Mouse (Mus musculus) stomach, embryonic 14.5 days (tissue): ENCODE measurements at regions not wholly inside any gene's neighbourhood (a gene's known extent, or its start where the extent isn't known, plus 50 kb on each side); places are given as distances from the start of the nearest gene placed in this dataset.

Experiments
- ATAC-seq: fragments of 200-750 bp; cut with Nextera tagmentation; 2 replicates; pipeline ENCODE4 v1.8.0; 2017; ENCODE audit warnings: low read depth, moderate TSS enrichment; ENCODE audit not compliant: insufficient number of reproducible peaks, insufficient read depth, low FRiP score
- H3K27ac ChIP-seq: fragments of 300-500 bp; sonication (generic); 2 replicates; pipeline ENCODE4 v1.5.1; 2014; ENCODE audit warnings: mild to moderate bottlenecking, low read length, moderate library complexity, mixed read lengths
- H3K27me3 ChIP-seq: fragments of 300-500 bp; sonication (generic); 2 replicates; pipeline ENCODE4 v1.6.1; 2014; ENCODE audit warnings: low read length, control low read depth, mixed read lengths; ENCODE audit not compliant: control insufficient read depth, insufficient read depth
- H3K36me3 ChIP-seq: fragments of 300-500 bp; sonication (generic); 2 replicates; pipeline ENCODE4 v1.6.1; 2014; ENCODE audit warnings: mild to moderate bottlenecking, control low read depth, low read length, moderate library complexity, mixed read lengths; ENCODE audit not compliant: control insufficient read depth, insufficient read depth
- H3K4me1 ChIP-seq: fragments of 300-500 bp; sonication (generic); 2 replicates; pipeline ENCODE4 v1.6.1; 2014; ENCODE audit warnings: low read length, control low read depth, mixed read lengths; ENCODE audit not compliant: control insufficient read depth, insufficient read depth
- H3K4me2 ChIP-seq: fragments of 300-500 bp; sonication (generic); replicated peaks from 2 replicates; pipeline ENCODE4 v1.6.1; 2014; ENCODE audit warnings: low read depth, low read length, control low read depth
- H3K4me3 ChIP-seq: fragments of 300-500 bp; sonication (generic); 2 replicates; pipeline ENCODE4 v1.5.1; 2014; ENCODE audit warnings: low read depth, low read length, control low read depth
- H3K9ac ChIP-seq: fragments of 300-500 bp; sonication (generic); replicated peaks from 2 replicates; pipeline ENCODE4 v1.6.1; 2014; ENCODE audit warnings: low read depth, mild to moderate bottlenecking, control low read depth, low read length, moderate library complexity, mixed read lengths
- H3K9me3 ChIP-seq: fragments of 300-500 bp; sonication (generic); 2 replicates; pipeline ENCODE4 v1.6.1; 2016; ENCODE audit warnings: low read depth, low read length, control low read depth; ENCODE audit not compliant: control insufficient read depth
- whole genome bisulfite sequencing: fragments of 180-500 bp; shearing (Covaris S2); extraction: QIAGEN DNeasy Blood & Tissue Kit; methylation state at CpG from one replicate; pipeline ENCODE4 v1.1.7; 2014; 5-methylcytosine and 5-hydroxymethylcytosine counted together

- H3K36me3 ChIP-seq = no peaks in the 10 kb centered on the region
- H3K4me2 ChIP-seq = no peak overlapping the region
- no peaks in the 10 kb centered on the region for H3K27me3 ChIP-seq
- H3K4me3 ChIP-seq = no peak overlapping the region
- WGBS = 77% methylated on average over 11 of the region's 11 CpGs
- H3K9ac ChIP-seq = no peak overlapping the region
- no peaks in the 10 kb centered on the region for H3K9me3 ChIP-seq
- H3K27ac ChIP-seq = no peak overlapping the region
- no peaks in the 10 kb centered on the region for H3K4me1 ChIP-seq
- ATAC-seq = no peak; the same call in 1 of the 2 replicates
These were observed 201.8 kb upstream of the Kazn start for GRCm38 (mm10) chr4:142441045-142441444.

DNA sequence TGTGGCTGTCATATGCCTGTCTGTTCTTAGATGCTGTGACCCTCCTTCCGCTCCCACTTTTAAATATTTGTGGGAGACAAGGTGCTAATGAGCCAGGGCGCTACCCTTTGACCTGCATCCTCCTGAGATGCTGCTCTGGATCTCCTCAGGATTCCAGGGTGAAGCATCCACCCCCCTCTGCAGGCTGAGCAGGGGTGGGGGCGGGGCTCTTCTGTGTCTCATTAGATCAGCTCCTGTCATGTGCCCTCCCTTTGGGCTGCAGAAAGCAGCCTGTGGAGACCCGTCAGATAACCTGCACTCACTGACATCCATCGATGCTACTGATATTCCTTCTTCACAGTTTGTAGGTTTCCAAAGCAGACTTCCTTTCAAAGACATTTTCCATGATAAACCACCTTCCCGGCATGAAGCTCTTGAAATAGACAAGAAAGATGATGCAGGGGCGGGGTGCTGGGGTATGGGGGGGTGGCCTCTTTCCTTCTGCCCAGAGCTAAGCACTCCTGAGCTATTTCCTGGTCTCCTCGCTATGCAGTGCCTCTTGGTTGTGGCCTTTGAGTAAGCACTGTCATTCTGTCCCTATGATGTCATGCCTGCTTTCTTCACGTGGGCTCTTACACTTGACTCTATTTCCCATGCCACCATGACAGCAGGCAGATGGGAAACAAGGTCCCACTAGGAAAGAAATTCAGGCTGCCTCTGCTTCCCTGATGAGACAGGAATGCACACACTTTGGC is 200.4 kb upstream of the Kazn start:
- no peak overlapping the region for H3K4me3 ChIP-seq
- H3K27ac ChIP-seq = no peak overlapping the region
- ATAC-seq = no peak
- H3K9me3 ChIP-seq = no peaks in the 10 kb centered on the region
- WGBS = 42% methylated on average over 9 of the region's 9 CpGs
- no peaks in the 10 kb centered on the region for H3K27me3 ChIP-seq
- H3K9ac ChIP-seq = no peak overlapping the region
- H3K4me2 ChIP-seq = no peak overlapping the region
- H3K36me3 ChIP-seq = no peaks in the 10 kb centered on the region
- no peaks in the 10 kb centered on the region for H3K4me1 ChIP-seq

DNA sequence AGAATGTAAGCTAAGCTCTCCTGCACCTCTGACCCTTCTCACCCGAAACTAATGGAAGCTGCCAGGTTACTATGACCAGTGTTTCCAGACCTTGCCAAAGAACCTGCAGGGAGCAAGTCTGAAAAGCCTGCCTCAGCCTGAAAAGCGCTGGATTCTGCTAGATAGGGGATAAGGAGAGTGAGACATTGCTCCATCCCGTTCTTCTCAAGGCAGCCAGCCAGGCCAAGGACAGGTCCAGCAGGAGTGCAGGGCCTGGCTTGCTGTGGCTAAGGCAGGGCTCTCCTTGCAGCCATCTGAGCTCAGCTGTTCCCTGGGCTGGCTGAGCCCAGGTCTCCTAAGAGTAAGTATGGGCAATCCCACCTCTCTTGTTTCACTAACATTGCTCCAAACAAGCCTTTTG is 185.4 kb upstream of the Kazn start:
- 75% methylated on average over 3 of the region's 3 CpGs for WGBS
- Histone ChIP-seq H3K36me3 (no peaks in the 10 kb centered on the region), H3K4me1 (no peaks in the 10 kb centered on the region), H3K27me3 (no peaks in the 10 kb centered on the region), H3K9ac (no peak overlapping the region), H3K4me2 (no peak overlapping the region), H3K27ac (no peak overlapping the region), H3K9me3 (no peaks in the 10 kb centered on the region), H3K4me3 (no peak overlapping the region)
- no peak for ATAC-seq

GRCm38 (mm10) chr4:142420427-142420826 is 181.2 kb upstream of the Kazn start:
- Histone ChIP-seq H3K4me3 (no peak overlapping the region), H3K27me3 (no peaks in the 10 kb centered on the region), H3K9me3 (no peaks in the 10 kb centered on the region), H3K9ac (no peak overlapping the region), H3K4me1 (0 out of 2 replicates have a peak, but pooled peaks cover 4% of the 10 kb centered on the region), H3K27ac (no peak overlapping the region), H3K4me2 (no peak overlapping the region), H3K36me3 (no peaks in the 10 kb centered on the region)
- 83% methylated on average over 7 of the region's 7 CpGs for WGBS
- no peak for ATAC-seq

DNA sequence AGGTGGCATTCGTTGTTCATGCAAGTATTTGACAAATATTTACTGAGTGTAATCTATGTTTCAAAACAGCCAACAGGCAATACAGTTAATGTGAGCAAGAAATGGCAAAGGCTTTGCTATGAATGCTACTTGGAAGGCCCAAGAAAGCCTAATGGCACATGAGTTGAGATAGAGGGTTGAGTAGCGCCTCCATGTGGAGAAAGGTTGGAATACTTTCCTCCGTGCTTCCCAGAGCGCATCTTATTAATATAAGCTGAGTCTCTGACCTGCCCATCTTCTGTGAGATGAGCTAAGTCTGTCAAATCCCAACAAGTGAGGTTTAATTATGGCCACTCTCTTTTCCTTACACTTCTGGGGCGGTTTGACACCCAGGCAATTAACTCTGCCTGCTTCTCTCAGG is 175.7 kb upstream of the Kazn start:
- H3K4me3 ChIP-seq = no peak overlapping the region
- no peak overlapping the region for H3K27ac ChIP-seq
- H3K4me1 ChIP-seq = 0 out of 2 replicates have a peak, but pooled peaks cover 4% of the 10 kb centered on the region
- H3K27me3 ChIP-seq = no peaks in the 10 kb centered on the region
- no peaks in the 10 kb centered on the region for H3K9me3 ChIP-seq
- H3K36me3 ChIP-seq = no peaks in the 10 kb centered on the region
- H3K9ac ChIP-seq = no peak overlapping the region
- ATAC-seq = no peak
- no peak overlapping the region for H3K4me2 ChIP-seq
- WGBS = 65% methylated on average over 5 of the region's 5 CpGs

- Histone ChIP-seq H3K9ac (no peak overlapping the region), H3K27ac (no peak overlapping the region), H3K9me3 (no peaks in the 10 kb centered on the region), H3K27me3 (no peaks in the 10 kb centered on the region), H3K4me2 (no peak overlapping the region), H3K36me3 (no peaks in the 10 kb centered on the region), H3K4me1 (0 out of 2 replicates have a peak, but pooled peaks cover 3% of the 10 kb centered on the region), H3K4me3 (no peak overlapping the region)
- ATAC-seq = no peak
- 92% methylated on average over 5 of the region's 5 CpGs for WGBS
These were observed 172.6 kb upstream of the Kazn start for GRCm38 (mm10) chr4:142411792-142412191.

- no peak overlapping the region for H3K4me2 ChIP-seq
- no peak overlapping the region for H3K27ac ChIP-seq
- 69% methylated on average over 26 of the region's 26 CpGs for WGBS
- H3K27me3 ChIP-seq = no peaks in the 10 kb centered on the region
- no peaks in the 10 kb centered on the region for H3K36me3 ChIP-seq
- H3K9ac ChIP-seq = no peak overlapping the region
- H3K4me1 ChIP-seq = no peaks in the 10 kb centered on the region
- no peak for ATAC-seq
- no peaks in the 10 kb centered on the region for H3K9me3 ChIP-seq
- no peak overlapping the region for H3K4me3 ChIP-seq
These were observed 171.7 kb upstream of the Kazn start for GRCm38 (mm10) chr4:142410596-142411573.

GRCm38 (mm10) chr4:142397858-142398257 is 158.7 kb upstream of the Kazn start:
- Histone ChIP-seq H3K9me3 (no peaks in the 10 kb centered on the region; the same call in 1 of the 2 replicates), H3K27me3 (no peaks in the 10 kb centered on the region), H3K36me3 (no peaks in the 10 kb centered on the region), H3K9ac (no peak overlapping the region), H3K4me3 (no peak overlapping the region), H3K4me2 (no peak overlapping the region), H3K27ac (no peak overlapping the region), H3K4me1 (no peaks in the 10 kb centered on the region)
- ATAC-seq = no peak
- 70% methylated on average over 7 of the region's 7 CpGs for WGBS
